Mouse (Mus musculus) myocyte (in vitro differentiated cells): ENCODE results near the gene Sec23b. TPM values are rescaled to one million over a fixed set of nuclear protein-coding genes. Genes with fewer than 3 reads are reported as not detected.
A peak's percentile ranks its signal among the peaks of the same experiment; 100 is the strongest.

ENCODE experiments used
- H3K27me3 ChIP-seq: one replicate; pipeline ENCODE4 v1.6.1; 2011; ENCODE audit not compliant: control insufficient read depth, insufficient read depth, insufficient read length
- H3K36me3 ChIP-seq: one replicate; pipeline ENCODE4 v1.6.1; 2011; ENCODE audit not compliant: control insufficient read depth, insufficient read depth
- H3K4me2 ChIP-seq: one replicate; pipeline ENCODE4 v1.6.1; 2011; ENCODE audit warnings: low read depth, control low read depth
- H3K4me3 ChIP-seq: one replicate; pipeline ENCODE4 v1.5.1; 2011; ENCODE audit warnings: mild to moderate bottlenecking, control low read depth, moderate library complexity
- H3K79me2 ChIP-seq: one replicate; pipeline ENCODE4 v1.6.1; 2011; ENCODE audit not compliant: control insufficient read depth, insufficient read depth
- H3ac ChIP-seq: one replicate; pipeline ENCODE4 v1.6.1; 2011; ENCODE audit not compliant: control insufficient read depth, insufficient read length
- CEBPB ChIP-seq: IDR thresholded peaks from 2 replicates; pipeline ENCODE4 v1.6.1; 2011; ENCODE audit warnings: mild to moderate bottlenecking, moderate library complexity; ENCODE audit not compliant: poor library complexity, insufficient read depth, severe bottlenecking
- E2F4 ChIP-seq: IDR thresholded peaks from one replicate; pipeline ENCODE4 v1.6.1; 2011; ENCODE audit warnings: mild to moderate bottlenecking, control low read depth, moderate library complexity; ENCODE audit not compliant: insufficient read depth
- MAX ChIP-seq: IDR thresholded peaks from one replicate; pipeline ENCODE4 v1.6.1; 2011; ENCODE audit warnings: low read depth, mild to moderate bottlenecking, control low read depth
- MYOD1 ChIP-seq, 3 experiments: IDR thresholded peaks; one replicate each; pipeline ENCODE4 v1.6.1; 2011; ENCODE audit warnings: control low read depth in 2 of 3, low read depth in 2 of 3, mild to moderate bottlenecking in 2 of 3, moderate library complexity in 1 of 3; ENCODE audit not compliant: insufficient read length in 2 of 3, control insufficient read depth in 1 of 3
- MYOG ChIP-seq, 3 experiments: IDR thresholded peaks; one replicate each; pipeline ENCODE4 v1.6.1; 2011; ENCODE audit warnings: control low read depth in 2 of 3, low read depth in 2 of 3, mild to moderate bottlenecking in 2 of 3; ENCODE audit not compliant: insufficient read length in 2 of 3, control insufficient read depth in 1 of 3, insufficient read depth in 1 of 3
- POLR2A ChIP-seq: IDR thresholded peaks from one replicate; pipeline ENCODE4 v1.6.1; 2011; ENCODE audit warnings: low read depth, mild to moderate bottlenecking, control low read depth, moderate library complexity; ENCODE audit not compliant: insufficient read length
- POLR2AphosphoS2 ChIP-seq: IDR thresholded peaks from one replicate; pipeline ENCODE4 v1.6.1; 2011; ENCODE audit warnings: low read depth, control low read depth; ENCODE audit not compliant: insufficient read length
- REST ChIP-seq: IDR thresholded peaks from one replicate; pipeline ENCODE4 v1.6.1; 2011; ENCODE audit warnings: mild to moderate bottlenecking, control low read depth, moderate library complexity; ENCODE audit not compliant: insufficient read depth, insufficient read length
- SRF ChIP-seq: IDR thresholded peaks from one replicate; pipeline ENCODE4 v1.6.1; 2011; ENCODE audit warnings: low read depth; ENCODE audit not compliant: control insufficient read depth, insufficient read length
- TCF12 ChIP-seq: IDR thresholded peaks from one replicate; pipeline ENCODE4 v1.6.1; 2011; ENCODE audit warnings: mild to moderate bottlenecking, control low read depth; ENCODE audit not compliant: poor library complexity, insufficient read depth, severe bottlenecking
- TCF3 ChIP-seq: IDR thresholded peaks from one replicate; pipeline ENCODE4 v1.6.1; 2011; ENCODE audit warnings: low read depth, control low read depth; ENCODE audit not compliant: insufficient read length
- USF1 ChIP-seq: IDR thresholded peaks from one replicate; pipeline ENCODE4 v1.6.1; 2011; ENCODE audit warnings: low read depth, mild to moderate bottlenecking, control low read depth, moderate library complexity
- polyA plus RNA-seq: library from polyadenylated mRNA; unstranded; fragments of >200 nt; fragmentation: generic; extraction: Trizol; gene quantifications from one replicate; pipeline ENCODE4 v1.2.1, GENCODE M21; 2012; ENCODE audit warnings: missing spikeins

Gene Sec23b
- polyA plus RNA-seq, 1 experiment: 41.5 TPM

DNA sequence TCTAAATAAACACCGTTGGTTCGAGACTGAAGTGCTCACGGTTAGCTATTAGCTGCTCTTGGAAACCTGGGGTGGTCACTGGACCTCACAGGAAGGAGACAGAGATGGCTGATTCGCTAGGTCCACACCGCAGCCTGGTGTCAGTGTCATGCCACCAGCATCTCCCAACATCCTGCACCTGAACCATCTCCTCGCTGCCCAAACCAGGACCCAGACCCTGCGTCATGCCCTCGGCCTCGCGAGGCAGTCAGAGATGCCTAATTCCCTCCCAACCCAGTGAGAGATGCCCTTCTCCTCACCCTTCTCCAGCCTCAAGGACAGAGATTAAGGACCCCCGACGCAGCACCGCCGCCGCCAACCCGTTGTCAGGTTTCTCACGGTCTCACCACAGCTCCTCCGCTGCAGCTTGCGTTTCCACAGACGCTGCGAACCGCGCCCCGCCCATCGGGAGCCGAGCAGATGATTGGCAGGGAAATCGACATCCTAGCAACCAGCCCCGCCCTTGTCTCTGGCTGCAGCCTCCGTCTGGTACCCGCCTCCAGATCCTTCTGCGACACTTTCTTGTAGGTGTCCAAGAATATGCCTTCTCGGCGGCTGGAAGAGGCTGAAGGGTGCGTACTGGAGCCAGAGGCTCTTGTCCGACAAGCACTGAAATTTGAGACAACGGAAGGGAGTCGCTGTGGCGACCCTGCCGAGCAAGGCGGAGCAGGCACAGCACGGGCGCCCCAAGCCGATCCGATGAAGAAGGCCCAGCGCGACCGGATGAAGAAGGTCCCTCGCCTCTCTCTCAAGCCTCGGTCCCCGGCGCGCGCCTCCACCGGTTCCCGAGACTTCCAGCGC lies 28.8 kb upstream of the Sec23b start, which contains the start of the genes Dzank1 and Polr3f:
Gene Dzank1, minus strand, starts transcription at position 434 of the 840 bp plus-strand sequence.
Gene Polr3f, plus strand, starts transcription at position 738 of the 840 bp plus-strand sequence.
- peaks cover 10% of the 10 kb centered on the region for H3K36me3 ChIP-seq
- no peaks in the 10 kb centered on the region for H3K27me3 ChIP-seq
- H3K4me3 ChIP-seq: peak within 1 kb of the TSS; percentile 92
- peak within 1 kb of the TSS; percentile 97 for H3K4me2 ChIP-seq
- peaks cover 28% of the 10 kb centered on the region for H3K79me2 ChIP-seq
- peak within 1 kb of the TSS; percentile 6 for H3ac ChIP-seq
- TF ChIP-seq POLR2A: peak; percentile 65
- peak; percentile 97 for TF ChIP-seq MAX
- peak; percentile 55 for TF ChIP-seq POLR2AphosphoS2
- no peak for TF ChIP-seq TCF12
- no peak for TF ChIP-seq E2F4
- TF ChIP-seq SRF: peak; percentile 84

DNA sequence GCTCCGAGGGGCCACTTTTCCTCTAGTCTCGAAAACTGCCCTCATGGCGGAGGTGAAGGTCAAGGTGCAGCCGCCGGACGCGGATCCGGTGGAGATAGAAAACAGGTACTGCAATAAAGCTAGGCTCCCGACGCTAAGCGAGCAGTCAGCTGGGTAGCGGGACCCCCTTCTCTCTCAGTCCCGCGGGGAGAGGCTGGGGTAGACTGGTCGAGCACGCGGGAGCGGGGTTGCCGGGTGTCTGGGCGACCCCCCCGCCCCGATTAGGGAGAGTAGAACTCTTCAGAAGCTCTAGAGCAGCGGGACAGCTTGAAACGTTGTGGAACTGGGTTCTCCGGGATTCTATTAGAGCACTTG lies 28.2 kb upstream of the Sec23b start:
- Histone ChIP-seq H3K4me2 (peak overlapping the region; percentile 97), H3K27me3 (no peaks in the 10 kb centered on the region), H3K4me3 (peak overlapping the region; percentile 92), H3ac (peak overlapping the region; percentile 6), H3K79me2 (peaks cover 28% of the 10 kb centered on the region), H3K36me3 (peaks cover 16% of the 10 kb centered on the region)
- no peak for TF ChIP-seq POLR2A
- TF ChIP-seq CEBPB: no peak
- no peak for TF ChIP-seq TCF12
- no peak for TF ChIP-seq SRF
- no peak for TF ChIP-seq MYOG (IDR thresholded peaks at IDR 0.05; ENCODE audit: control insufficient read depth in 1 of 3, insufficient read depth in 1 of 3, insufficient read length in 2 of 3, low read depth in 2 of 3)
- TF ChIP-seq POLR2AphosphoS2: no peak
- no peak for TF ChIP-seq MAX
- no peak for TF ChIP-seq MYOD1 (IDR thresholded peaks at IDR 0.05; ENCODE audit: control insufficient read depth in 1 of 3, insufficient read length in 2 of 3, low read depth in 2 of 3)
- TF ChIP-seq E2F4: no peak
- no peak for TF ChIP-seq USF1
- TF ChIP-seq TCF3: no peak
- TF ChIP-seq REST: no peak

DNA sequence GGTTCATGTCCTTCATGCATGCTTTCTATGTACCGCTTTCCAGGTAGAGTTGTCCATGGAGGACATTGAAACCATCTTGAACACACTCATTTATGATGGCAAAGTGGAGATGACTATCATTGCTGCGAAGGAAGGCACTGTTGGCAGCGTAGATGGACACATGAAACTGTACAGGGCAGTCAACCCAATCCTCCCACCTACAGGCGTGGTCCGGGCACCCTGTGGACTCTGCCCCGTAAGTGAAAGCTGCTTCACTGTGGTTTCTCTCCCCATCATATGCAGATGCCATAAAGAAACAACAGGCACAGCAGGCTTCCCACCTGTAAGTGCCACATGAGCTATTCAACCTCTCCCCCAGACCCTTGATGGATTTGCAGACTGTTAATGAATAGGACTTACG lies 18.9 kb upstream of the Sec23b start:
- Histone ChIP-seq H3K79me2 (no peaks in the 10 kb centered on the region), H3ac (no peak overlapping the region), H3K4me2 (no peak overlapping the region), H3K36me3 (peaks cover 57% of the 10 kb centered on the region), H3K4me3 (no peak overlapping the region), H3K27me3 (no peaks in the 10 kb centered on the region)
- no peak for TF ChIP-seq MYOG (IDR thresholded peaks at IDR 0.05; ENCODE audit: control insufficient read depth in 1 of 3, insufficient read depth in 1 of 3, insufficient read length in 2 of 3, low read depth in 2 of 3)
- no peak for TF ChIP-seq TCF3
- TF ChIP-seq POLR2A: no peak
- no peak for TF ChIP-seq CEBPB
- no peak for TF ChIP-seq TCF12
- no peak for TF ChIP-seq E2F4

DNA sequence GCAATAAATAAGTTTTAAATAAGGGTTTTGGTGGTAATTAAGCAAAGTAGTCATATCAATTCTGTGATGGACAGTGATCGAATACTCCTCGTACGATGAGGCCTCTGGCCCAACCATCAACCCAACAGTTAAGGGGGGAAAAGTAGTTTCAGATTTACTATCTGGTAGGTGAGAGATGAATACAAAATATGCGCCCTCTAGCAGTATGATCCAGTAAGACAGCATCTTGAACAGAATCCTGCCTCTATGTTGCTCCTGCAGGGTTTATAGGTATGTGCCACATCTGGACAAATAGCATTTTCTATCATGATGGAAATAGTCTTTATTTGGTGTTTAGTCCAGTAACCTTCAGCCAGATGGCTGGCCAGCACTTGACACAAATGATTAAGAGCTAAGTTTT lies 14.8 kb upstream of the Sec23b start:
- H3K4me3 ChIP-seq: no peak overlapping the region
- H3ac ChIP-seq: no peak overlapping the region
- peaks cover 32% of the 10 kb centered on the region for H3K36me3 ChIP-seq
- no peak for TF ChIP-seq SRF
- TF ChIP-seq POLR2AphosphoS2: no peak
- TF ChIP-seq MYOD1 (IDR thresholded peaks at IDR 0.05; ENCODE audit: control insufficient read depth in 1 of 3, insufficient read length in 2 of 3, low read depth in 2 of 3): no peak
- TF ChIP-seq E2F4: no peak
- no peak for TF ChIP-seq TCF3
- no peak for TF ChIP-seq CEBPB
- no peak for TF ChIP-seq POLR2A
- no peak for TF ChIP-seq MYOG (IDR thresholded peaks at IDR 0.05; ENCODE audit: control insufficient read depth in 1 of 3, insufficient read depth in 1 of 3, insufficient read length in 2 of 3, low read depth in 2 of 3)
- no peak for TF ChIP-seq REST
- no peak for TF ChIP-seq USF1
- TF ChIP-seq TCF12: no peak
- no peaks in the 10 kb centered on the region for H3K79me2 ChIP-seq
- no peaks in the 10 kb centered on the region for H3K27me3 ChIP-seq
- H3K4me2 ChIP-seq: no peak overlapping the region

DNA sequence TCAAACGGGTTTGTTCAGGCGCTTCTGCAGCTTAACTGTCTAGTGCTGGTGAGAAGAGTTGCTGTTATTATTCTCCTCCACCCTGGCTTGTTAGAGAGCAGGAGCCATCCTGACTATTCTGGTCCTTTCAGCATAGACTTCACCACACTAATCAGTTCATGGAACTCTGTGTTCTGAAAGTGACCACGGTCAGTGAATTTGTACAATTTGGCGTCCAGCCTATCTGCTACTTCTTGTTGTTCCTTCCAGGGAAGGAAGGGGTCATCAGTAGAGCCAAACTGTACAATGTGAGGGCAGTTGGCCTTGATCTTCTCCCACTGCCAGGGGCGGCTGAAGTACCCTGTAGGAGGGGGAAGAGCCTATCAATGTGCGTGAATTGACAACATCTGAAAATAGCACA lies 12.4 kb upstream of the Sec23b start:
- Histone ChIP-seq H3K4me2 (no peak overlapping the region), H3K79me2 (no peaks in the 10 kb centered on the region), H3K4me3 (no peak overlapping the region), H3ac (no peak overlapping the region), H3K27me3 (no peaks in the 10 kb centered on the region), H3K36me3 (peaks cover 22% of the 10 kb centered on the region)
- no peak for TF ChIP-seq E2F4
- TF ChIP-seq REST: no peak
- no peak for TF ChIP-seq USF1
- no peak for TF ChIP-seq CEBPB
- no peak for TF ChIP-seq MYOD1 (IDR thresholded peaks at IDR 0.05; ENCODE audit: control insufficient read depth in 1 of 3, insufficient read length in 2 of 3, low read depth in 2 of 3)
